Mouse (Mus musculus) B cell, adult 67 days (primary cell): ENCODE results near the gene Srp54b. TPM values are rescaled to one million over a fixed set of nuclear protein-coding genes. Genes with fewer than 3 reads are reported as not detected.

ENCODE experiments used
- total RNA-seq, 2 experiments: library from RNA; stranded (reverse); gene quantifications; 4 replicates each; pipeline ENCODE4 v1.2.4; 2023

Srp54b gene
- total RNA-seq, result 10 to 100 TPM; 23.4 to 27.3 TPM

DNA sequence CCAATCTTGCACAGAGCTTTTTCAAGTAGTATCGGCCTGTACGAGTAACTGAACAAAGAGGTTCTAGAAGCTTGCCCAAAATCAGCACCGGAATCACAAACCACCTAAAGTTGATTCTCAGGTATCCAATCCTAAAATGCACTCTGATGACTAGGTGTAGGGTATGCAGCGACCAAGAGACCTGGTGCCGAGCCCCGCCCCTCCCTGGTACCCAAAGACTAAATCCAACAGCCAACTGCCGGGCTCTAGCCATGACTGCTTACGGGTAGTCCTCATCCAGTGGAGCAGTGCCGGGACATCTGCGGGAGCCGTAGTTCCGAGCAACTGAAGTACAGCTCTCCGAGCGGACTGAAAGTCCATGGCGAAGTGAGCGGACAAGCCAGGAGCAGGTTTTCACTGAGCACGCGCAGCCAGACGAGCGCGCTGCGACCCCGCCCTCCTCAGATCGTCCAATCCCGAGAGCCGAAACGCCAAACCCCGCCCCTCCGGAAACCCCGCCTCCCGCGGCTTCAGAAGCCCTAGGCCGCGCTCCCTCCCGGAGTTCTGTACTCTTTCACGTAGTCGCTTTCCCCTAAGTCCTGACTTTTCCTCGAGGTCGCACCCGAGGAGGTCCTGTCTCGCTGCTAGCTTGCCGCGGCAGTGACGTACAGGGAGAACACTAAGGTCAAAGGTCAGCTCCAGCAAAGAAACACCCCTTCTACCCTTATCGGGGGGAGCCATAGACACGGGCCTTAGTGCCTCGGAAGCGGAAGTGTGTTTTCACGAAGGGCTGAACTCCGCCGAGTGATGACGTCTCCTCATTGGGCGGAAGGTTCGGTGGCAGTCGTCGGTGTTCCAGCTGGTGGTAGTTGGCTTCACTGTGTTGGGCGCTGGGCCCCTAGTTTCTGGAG, at the start of gene Srp54b:
Srp54b (plus strand) TSS at position 546 of the 890 bp plus-strand sequence.

DNA sequence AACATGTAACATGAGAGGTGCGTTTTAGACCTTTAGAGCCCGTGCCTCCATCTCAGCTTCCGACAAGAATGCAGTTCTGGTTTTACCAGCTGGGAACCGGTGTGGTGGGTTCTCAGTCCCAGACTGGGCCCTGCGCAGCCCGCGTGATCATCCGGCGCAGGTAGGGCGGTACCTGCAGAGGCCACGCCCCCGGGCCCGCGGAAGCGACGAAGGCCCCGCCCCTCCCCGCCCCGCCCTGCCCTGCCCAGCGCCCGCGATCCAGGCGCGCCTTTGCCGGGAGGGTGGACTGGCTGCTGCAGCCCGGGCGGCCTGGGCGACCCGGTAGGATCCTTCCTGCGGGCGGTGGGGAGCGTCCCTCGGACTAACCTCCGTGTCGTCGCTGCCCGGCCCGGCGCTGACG, 30.7 kb upstream of the Srp54b start, which contains the start of gene Fam177a:
Fam177a (plus strand) TSS at position 228 of the 400 bp plus-strand sequence.

DNA sequence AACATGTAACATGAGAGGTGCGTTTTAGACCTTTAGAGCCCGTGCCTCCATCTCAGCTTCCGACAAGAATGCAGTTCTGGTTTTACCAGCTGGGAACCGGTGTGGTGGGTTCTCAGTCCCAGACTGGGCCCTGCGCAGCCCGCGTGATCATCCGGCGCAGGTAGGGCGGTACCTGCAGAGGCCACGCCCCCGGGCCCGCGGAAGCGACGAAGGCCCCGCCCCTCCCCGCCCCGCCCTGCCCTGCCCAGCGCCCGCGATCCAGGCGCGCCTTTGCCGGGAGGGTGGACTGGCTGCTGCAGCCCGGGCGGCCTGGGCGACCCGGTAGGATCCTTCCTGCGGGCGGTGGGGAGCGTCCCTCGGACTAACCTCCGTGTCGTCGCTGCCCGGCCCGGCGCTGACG, 44.4 kb downstream of the Srp54b start, which contains the start of gene 1700047I17Rik2:
1700047I17Rik2 (plus strand) TSS at position 287 of the 400 bp plus-strand sequence.

DNA sequence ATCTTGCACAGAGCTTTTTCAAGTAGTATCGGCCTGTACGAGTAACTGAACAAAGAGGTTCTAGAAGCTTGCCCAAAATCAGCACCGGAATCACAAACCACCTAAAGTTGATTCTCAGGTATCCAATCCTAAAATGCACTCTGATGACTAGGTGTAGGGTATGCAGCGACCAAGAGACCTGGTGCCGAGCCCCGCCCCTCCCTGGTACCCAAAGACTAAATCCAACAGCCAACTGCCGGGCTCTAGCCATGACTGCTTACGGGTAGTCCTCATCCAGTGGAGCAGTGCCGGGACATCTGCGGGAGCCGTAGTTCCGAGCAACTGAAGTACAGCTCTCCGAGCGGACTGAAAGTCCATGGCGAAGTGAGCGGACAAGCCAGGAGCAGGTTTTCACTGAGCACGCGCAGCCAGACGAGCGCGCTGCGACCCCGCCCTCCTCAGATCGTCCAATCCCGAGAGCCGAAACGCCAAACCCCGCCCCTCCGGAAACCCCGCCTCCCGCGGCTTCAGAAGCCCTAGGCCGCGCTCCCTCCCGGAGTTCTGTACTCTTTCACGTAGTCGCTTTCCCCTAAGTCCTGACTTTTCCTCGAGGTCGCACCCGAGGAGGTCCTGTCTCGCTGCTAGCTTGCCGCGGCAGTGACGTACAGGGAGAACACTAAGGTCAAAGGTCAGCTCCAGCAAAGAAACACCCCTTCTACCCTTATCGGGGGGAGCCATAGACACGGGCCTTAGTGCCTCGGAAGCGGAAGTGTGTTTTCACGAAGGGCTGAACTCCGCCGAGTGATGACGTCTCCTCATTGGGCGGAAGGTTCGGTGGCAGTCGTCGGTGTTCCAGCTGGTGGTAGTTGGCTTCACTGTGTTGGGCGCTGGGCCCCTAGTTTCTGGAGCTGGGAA, 75.0 kb downstream of the Srp54b start, which contains the start of gene Srp54c:
Srp54c (plus strand) TSS at position 543 of the 894 bp plus-strand sequence.

Other genes with a start within 250 kb of the Srp54b start
- gene Gm20403, start 168.6 kb upstream of the Srp54b start, total RNA-seq, result not detected
- gene Baz1a, start 140.8 kb upstream of the Srp54b start, total RNA-seq, result 100 to 1,000 TPM; 264 to 292 TPM
- gene 2700097O09Rik, start 75.0 kb upstream of the Srp54b start, total RNA-seq, result 1 to 10 TPM; 7.1 to 8.1 TPM
- gene Srp54a, start 74.8 kb upstream of the Srp54b start, total RNA-seq, result 10 to 100 TPM; 71.4 to 72.9 TPM
- 10 to 100 TPM in 1 of 2 experiments, 1 to 10 TPM in 1; 4.8 to 10.4 TPM for gene Fam177a, start 30.6 kb upstream of the Srp54b start, total RNA-seq
- gene 1700047I17Rik2, start 44.5 kb downstream of the Srp54b start, total RNA-seq, result 1 to 10 TPM in 1 of 2 experiments, not detected in 1; 8.4 TPM
- 10 to 100 TPM; 23.0 to 26.2 TPM for gene Srp54c, start 75.1 kb downstream of the Srp54b start, total RNA-seq
- gene 1110008L16Rik, start 144.5 kb downstream of the Srp54b start, total RNA-seq, result 10 to 100 TPM; 10.5 to 12.7 TPM
- 10 to 100 TPM; 21.7 to 22.6 TPM for gene Ppp2r3c, start 147.9 kb downstream of the Srp54b start, total RNA-seq
- 100 to 1,000 TPM in 1 of 2 experiments, 10 to 100 TPM in 1; 93.4 to 101 TPM for gene Psma6, start 229.1 kb downstream of the Srp54b start, total RNA-seq